Comparison of ENCODE assay signal across 12 mouse cellular contexts in genomic region chr2:84019519-84020305, GRCm38 (mm10). TPM values are rescaled to one million over a fixed set of nuclear protein-coding genes. Genes with fewer than 3 reads are reported as not detected.
DNase-seq lines count a peak whose midpoint lies in the region; ATAC-seq and TF ChIP-seq lines count a peak whose summit lies in the region.
"Had no signal": no experiment of that assay in that cellular context is flagged by ENCODE, and none has a peak within 500 bp of the region (broad histone marks: within the 10 kb centered on the region; RNA-seq: fewer than 3 reads in every experiment).

No protein-coding gene starts in this region.

- ATAC-seq in liver, embryonic 14.5 days (ENCODE audit: insufficient read depth) = peak; percentile 74
- ATAC-seq in stomach, embryonic 16.5 days (ENCODE audit: insufficient read depth, low FRiP score) = 0 out of 2 replicates have a peak, but pooled peaks have one; percentile 33
- ATAC-seq in monocyte, adult 5-6 weeks (replicated peaks; ENCODE audit: insufficient number of reproducible peaks, low FRiP score, low TSS enrichment, poor library complexity, severe bottlenecking) = no peak

- no peaks in the 10 kb centered on the region for H3K36me3 ChIP-seq in liver, embryonic 14.5 days (replicated peaks; ENCODE audit: control insufficient read depth, insufficient read depth, low read depth)
- H3K36me3 ChIP-seq in stomach, embryonic 16.5 days (ENCODE audit: control insufficient read depth, insufficient read depth, low read length) = no peaks in the 10 kb centered on the region

- no peak overlapping the region for H3K4me2 ChIP-seq in liver, embryonic 14.5 days (ENCODE audit: low read depth)
- H3K4me2 ChIP-seq in stomach, embryonic 16.5 days (ENCODE audit: low read depth, low read length) = no peak overlapping the region

- no peak overlapping the region for H3K27ac ChIP-seq in liver, embryonic 14.5 days
- no peak overlapping the region for H3K27ac ChIP-seq in stomach, embryonic 16.5 days (ENCODE audit: low read length)
- no peak overlapping the region for H3K27ac ChIP-seq in cerebellum, adult 2 months (ENCODE audit: insufficient read depth, low read length)

- peaks cover 9 to 14% of the 10 kb centered on the region in 2 experiments for H3K4me1 ChIP-seq in liver, embryonic 14.5 days (replicated peaks; ENCODE audit: control insufficient read depth in 2 of 2, insufficient read depth in 2 of 2, low read length in 1 of 2)
- H3K4me1 ChIP-seq in stomach, embryonic 16.5 days (ENCODE audit: control insufficient read depth, insufficient read depth, low read length) = no peaks in the 10 kb centered on the region
- H3K4me1 ChIP-seq in cerebellum, adult 2 months (ENCODE audit: control insufficient read depth, insufficient read depth, low read length) = no peaks in the 10 kb centered on the region

- TF ChIP-seq EP300 in liver, embryonic 14.5 days (IDR thresholded peaks at IDR 0.05; ENCODE audit: low read depth) = no peak

- H3K9ac ChIP-seq in liver, embryonic 14.5 days (replicated peaks) = no peak overlapping the region
- no peak overlapping the region for H3K9ac ChIP-seq in stomach, embryonic 16.5 days (ENCODE audit: low read length)

- no peaks in the 10 kb centered on the region for H3K27me3 ChIP-seq in liver, embryonic 14.5 days (ENCODE audit: control insufficient read depth, insufficient read depth, low read length)
- no peaks in the 10 kb centered on the region for H3K27me3 ChIP-seq in stomach, embryonic 16.5 days (ENCODE audit: control insufficient read depth, insufficient read depth, low read length)
- H3K27me3 ChIP-seq in cerebellum, adult 2 months (ENCODE audit: control insufficient read depth, insufficient read depth, low read length) = no peaks in the 10 kb centered on the region

- TF ChIP-seq CTCF in liver, embryonic 14.5 days (IDR thresholded peaks at IDR 0.05; ENCODE audit: low read depth) = no peak
- no peak for TF ChIP-seq CTCF in cerebellum, adult 2 months (IDR thresholded peaks at IDR 0.05; ENCODE audit: borderline replicate concordance, insufficient read depth, low read depth, low read length)

- no peak for TF ChIP-seq POLR2A in cerebellum, adult 2 months (IDR thresholded peaks at IDR 0.05; ENCODE audit: borderline replicate concordance, insufficient read depth, low read length)

- no peak overlapping the region for H3K4me3 ChIP-seq in liver, embryonic 14.5 days (ENCODE audit: insufficient read depth in 1 of 2, low read depth in 2 of 2, low read length in 2 of 2)
- H3K4me3 ChIP-seq in stomach, embryonic 16.5 days (replicated peaks; ENCODE audit: low read length) = no peak overlapping the region
- H3K4me3 ChIP-seq in cerebellum, adult 2 months (replicated peaks; ENCODE audit: insufficient read depth, low read depth, low read length) = no peak overlapping the region

- DNase-seq in adrenal gland, postnatal 14 days = peak; percentile 25
- no peak for DNase-seq in adrenal gland, postnatal 25 days
- peak; percentile 39 for DNase-seq in induced T-regulatory cell, adult 2 months (ENCODE audit: low read depth)
- DNase-seq in liver, embryonic 14.5 days (ENCODE audit: low read depth in 3 of 3, low spot score in 3 of 3) = peak in 2 of 3 experiments; percentile 20 to 37
- DNase-seq in frontal cortex, postnatal 36 days (ENCODE audit: low spot score in 2 of 2) = no peak
- no peak for DNase-seq in cerebellum, adult 2 months
- DNase-seq: gastrocnemius, postnatal 25 days; layer of hippocampus, postnatal 36 days had no signal

- H3K9me3 ChIP-seq in liver, embryonic 14.5 days (ENCODE audit: control insufficient read depth, low read length) = no peaks in the 10 kb centered on the region
- no peaks in the 10 kb centered on the region for H3K9me3 ChIP-seq in stomach, embryonic 16.5 days (replicated peaks; ENCODE audit: control insufficient read depth, low read length)

- WGBS in liver, embryonic 14.5 days (ENCODE audit: insufficient replicate concordance) = 11% methylated on average over 8 of the region's 8 CpGs
- 64% methylated on average over 8 of the region's 8 CpGs for WGBS in stomach, embryonic 16.5 days
- 87% methylated on average over 8 of the region's 8 CpGs for WGBS in cerebellum, adult 2 months

RNA-seq across cellular contexts. Expression of gene Gm13691, which starts 29.4 kb away (rescaled TPM):
- 1.6 and 1.7 TPM in 2 replicates for total RNA-seq in adrenal gland, postnatal 14 days (2021)
- total RNA-seq in adrenal gland, postnatal 25 days (2021) = 1.9 and 2.0 TPM in 2 replicates
- polyA plus RNA-seq in liver, embryonic 14.5 days (2012; rRNA removed) = not detected in 2 replicates
- polyA plus RNA-seq in liver, embryonic 14.5 days (2014; fragmentation: Nextera tagmentation; extraction: Ambion mirVana) = not detected in 2 replicates
- polyA plus RNA-seq in stomach, embryonic 16.5 days (2015; fragmentation: Nextera tagmentation; extraction: Ambion mirVana) = not detected in 2 replicates
- polyA plus RNA-seq in cerebellum, adult 2 months (2012; rRNA removed) = not detected in 2 replicates
- total RNA-seq in monocyte, adult 5-6 weeks (2017) = not detected in 3 replicates
- polyA plus RNA-seq: C2C12; neural tube, embryonic 11.5 days had no signal

RNA-seq across cellular contexts. Expression of gene Gm13697, which starts 35.2 kb away (rescaled TPM):
- 1.6 and 1.7 TPM in 2 replicates for total RNA-seq in adrenal gland, postnatal 14 days (2021)
- 1.9 and 2.0 TPM in 2 replicates for total RNA-seq in adrenal gland, postnatal 25 days (2021)
- not detected in 2 replicates for polyA plus RNA-seq in liver, embryonic 14.5 days (2012; rRNA removed)
- polyA plus RNA-seq in liver, embryonic 14.5 days (2014; fragmentation: Nextera tagmentation; extraction: Ambion mirVana) = not detected in 2 replicates
- not detected in 2 replicates for polyA plus RNA-seq in stomach, embryonic 16.5 days (2015; fragmentation: Nextera tagmentation; extraction: Ambion mirVana)
- not detected in 2 replicates for polyA plus RNA-seq in cerebellum, adult 2 months (2012; rRNA removed)
- not detected in 3 replicates for total RNA-seq in monocyte, adult 5-6 weeks (2017)
- polyA plus RNA-seq: C2C12; neural tube, embryonic 11.5 days had no signal

RNA-seq across cellular contexts. Expression of gene Gm13694, which starts 41.0 kb away (rescaled TPM):
- total RNA-seq in adrenal gland, postnatal 14 days (2021) = 1.6 and 1.7 TPM in 2 replicates
- 1.9 and 2.0 TPM in 2 replicates for total RNA-seq in adrenal gland, postnatal 25 days (2021)
- polyA plus RNA-seq in liver, embryonic 14.5 days (2012; rRNA removed) = not detected in 2 replicates
- not detected in 2 replicates for polyA plus RNA-seq in liver, embryonic 14.5 days (2014; fragmentation: Nextera tagmentation; extraction: Ambion mirVana)
- polyA plus RNA-seq in stomach, embryonic 16.5 days (2015; fragmentation: Nextera tagmentation; extraction: Ambion mirVana) = not detected in 2 replicates
- not detected in 2 replicates for polyA plus RNA-seq in cerebellum, adult 2 months (2012; rRNA removed)
- total RNA-seq in monocyte, adult 5-6 weeks (2017) = not detected in 3 replicates
- polyA plus RNA-seq: C2C12; neural tube, embryonic 11.5 days had no signal

RNA-seq across cellular contexts. Expression of gene Gm13696, which starts 46.8 kb away (rescaled TPM):
- total RNA-seq in adrenal gland, postnatal 14 days (2021) = 1.6 and 1.7 TPM in 2 replicates
- 1.9 and 2.0 TPM in 2 replicates for total RNA-seq in adrenal gland, postnatal 25 days (2021)
- polyA plus RNA-seq in liver, embryonic 14.5 days (2012; rRNA removed) = not detected in 2 replicates
- polyA plus RNA-seq in liver, embryonic 14.5 days (2014; fragmentation: Nextera tagmentation; extraction: Ambion mirVana) = not detected in 2 replicates
- not detected in 2 replicates for polyA plus RNA-seq in stomach, embryonic 16.5 days (2015; fragmentation: Nextera tagmentation; extraction: Ambion mirVana)
- polyA plus RNA-seq in cerebellum, adult 2 months (2012; rRNA removed) = not detected in 2 replicates
- total RNA-seq in monocyte, adult 5-6 weeks (2017) = not detected in 3 replicates
- polyA plus RNA-seq: C2C12; neural tube, embryonic 11.5 days had no signal

RNA-seq across cellular contexts. Expression of gene Gm13695, which starts 52.6 kb away (rescaled TPM):
- 1.6 TPM in 1 of 2 replicates, not detected in the other for total RNA-seq in adrenal gland, postnatal 14 days (2021)
- total RNA-seq in adrenal gland, postnatal 25 days (2021) = not detected in 2 replicates
- not detected in 2 replicates for polyA plus RNA-seq in liver, embryonic 14.5 days (2012; rRNA removed)
- not detected in 2 replicates for polyA plus RNA-seq in liver, embryonic 14.5 days (2014; fragmentation: Nextera tagmentation; extraction: Ambion mirVana)
- not detected in 2 replicates for polyA plus RNA-seq in stomach, embryonic 16.5 days (2015; fragmentation: Nextera tagmentation; extraction: Ambion mirVana)
- polyA plus RNA-seq in cerebellum, adult 2 months (2012; rRNA removed) = not detected in 2 replicates
- not detected in 3 replicates for total RNA-seq in monocyte, adult 5-6 weeks (2017)
- polyA plus RNA-seq: C2C12; neural tube, embryonic 11.5 days had no signal

Comparison
In these comparisons a context has a peak if more than half of its experiments do, and no peak if none do; other contexts are left out.
1. DNase-seq: peak in adrenal gland, postnatal 14 days (single experiment), induced T-regulatory cell, adult 2 months (single experiment) and liver, embryonic 14.5 days (2 of 3); none in adrenal gland, postnatal 25 days (single experiment), frontal cortex, postnatal 36 days (0 of 2) and cerebellum, adult 2 months (0 of 2).